ENCODE assay signal across 8 mouse cellular contexts in genomic region chr11:23497335-23497717, GRCm38 (mm10). TPM values are rescaled to one million over a fixed set of nuclear protein-coding genes. Genes with fewer than 3 reads are reported as not detected.
A peak's percentile ranks its signal among the peaks of the same experiment; 100 is the strongest.
DNase-seq lines count a peak whose midpoint lies in the region; ATAC-seq lines count a peak whose summit lies in the region.

No protein-coding gene starts in this region.

- peak; percentile 57 to 58 for DNase-seq in kidney, adult 8-10 months
- no peak for DNase-seq in kidney, adult 11 months
- DNase-seq in hindlimb bud, embryonic 11.5 days (ENCODE audit: extremely low spot score, low read depth, low spot score) = peak; percentile 28
- peak; percentile 80 for DNase-seq in limb, embryonic 10.5 days (ENCODE audit: low spot score)
- no peak for DNase-seq in midbrain, embryonic 10.5 days (ENCODE audit: low spot score)
- DNase-seq in splenic B cell, adult 2 months (ENCODE audit: low read depth, low spot score) = peak; percentile 74

- peak overlapping the region; percentile 74 for H3K4me3 ChIP-seq in brown adipose tissue, adult 24 weeks (ENCODE audit: insufficient read depth, low read depth, low read length)
- peak overlapping the region; percentile 72 for H3K4me3 ChIP-seq in forebrain, embryonic 15.5 days
- H3K4me3 ChIP-seq in limb, embryonic 10.5 days = peak overlapping the region; percentile 73
- H3K4me3 ChIP-seq in midbrain, embryonic 10.5 days = peak overlapping the region; percentile 86

- ATAC-seq in forebrain, embryonic 15.5 days (replicated peaks) = peak; percentile 89

- peak overlapping the region; percentile 81 for H3K9ac ChIP-seq in forebrain, embryonic 15.5 days (replicated peaks)

- H3K9me3 ChIP-seq in forebrain, embryonic 15.5 days = no peaks in the 10 kb centered on the region
- H3K9me3 ChIP-seq in limb, embryonic 10.5 days (replicated peaks) = no peaks in the 10 kb centered on the region
- H3K9me3 ChIP-seq in midbrain, embryonic 10.5 days (replicated peaks) = no peaks in the 10 kb centered on the region

- WGBS in forebrain, embryonic 15.5 days = 0% methylated on average over 22 of the region's 22 CpGs
- 0% methylated on average over 19 of the region's 22 CpGs for WGBS in limb, embryonic 10.5 days
- WGBS in midbrain, embryonic 10.5 days = under 1% methylated on average over 22 of the region's 22 CpGs

- peaks cover 5% of the 10 kb centered on the region for H3K4me1 ChIP-seq in brown adipose tissue, adult 24 weeks (ENCODE audit: control insufficient read depth, insufficient read depth, insufficient read length, low read length)
- peaks cover 26% of the 10 kb centered on the region for H3K4me1 ChIP-seq in forebrain, embryonic 15.5 days
- peaks cover 29% of the 10 kb centered on the region for H3K4me1 ChIP-seq in limb, embryonic 10.5 days
- peaks cover 32% of the 10 kb centered on the region for H3K4me1 ChIP-seq in midbrain, embryonic 10.5 days

- peaks cover 31% of the 10 kb centered on the region for H3K36me3 ChIP-seq in forebrain, embryonic 15.5 days
- H3K36me3 ChIP-seq in limb, embryonic 10.5 days = peaks cover 44% of the 10 kb centered on the region
- peaks cover 39% of the 10 kb centered on the region for H3K36me3 ChIP-seq in midbrain, embryonic 10.5 days
- H3K36me3 ChIP-seq in splenic B cell, adult 2 months (ENCODE audit: control insufficient read depth, insufficient read depth, low read length, poor library complexity, severe bottlenecking) = no peaks in the 10 kb centered on the region

- peak overlapping the region; percentile 83 for H3K27ac ChIP-seq in brown adipose tissue, adult 24 weeks (replicated peaks; ENCODE audit: low read depth, low read length)
- H3K27ac ChIP-seq in forebrain, embryonic 15.5 days (replicated peaks) = peak overlapping the region; percentile 95
- peak overlapping the region; percentile 97 for H3K27ac ChIP-seq in limb, embryonic 10.5 days
- peak overlapping the region; percentile 99 for H3K27ac ChIP-seq in midbrain, embryonic 10.5 days (replicated peaks)

- peak overlapping the region; percentile 90 for H3K4me2 ChIP-seq in forebrain, embryonic 15.5 days (replicated peaks)

- H3K27me3 ChIP-seq in forebrain, embryonic 15.5 days = no peaks in the 10 kb centered on the region
- no peaks in the 10 kb centered on the region for H3K27me3 ChIP-seq in limb, embryonic 10.5 days (ENCODE audit: low read depth, poor library complexity, severe bottlenecking)
- H3K27me3 ChIP-seq in midbrain, embryonic 10.5 days (ENCODE audit: low read depth, poor library complexity, severe bottlenecking) = no peaks in the 10 kb centered on the region
- H3K27me3 ChIP-seq in splenic B cell, adult 2 months (ENCODE audit: control insufficient read depth, insufficient read depth, low read length, poor library complexity, severe bottlenecking) = no peaks in the 10 kb centered on the region

RNA-seq across cellular contexts. Expression of gene Ahsa2, which starts 0.5 kb away (rescaled TPM):
- 32.3 and 81.8 TPM in 2 replicates for polyA plus RNA-seq in brown adipose tissue, adult 24 weeks (2012; ENCODE audit: insufficient read depth, insufficient read length, missing spikeins)
- polyA plus RNA-seq in forebrain, embryonic 15.5 days (2015; fragmentation: Nextera tagmentation; extraction: Ambion mirVana) = 144 and 155 TPM in 2 replicates
- polyA plus RNA-seq in limb, embryonic 10.5 days (2016; fragmentation: Nextera tagmentation; extraction: Ambion mirVana) = 127 and 134 TPM in 2 replicates
- 136 and 137 TPM in 2 replicates for polyA plus RNA-seq in midbrain, embryonic 10.5 days (2016; fragmentation: Nextera tagmentation; extraction: Ambion mirVana)

RNA-seq across cellular contexts. Expression of gene 1700093K21Rik, which starts 23.6 kb away (rescaled TPM):
- polyA plus RNA-seq in brown adipose tissue, adult 24 weeks (2012; ENCODE audit: insufficient read depth, insufficient read length, missing spikeins) = not detected in 2 replicates
- polyA plus RNA-seq in forebrain, embryonic 15.5 days (2015; fragmentation: Nextera tagmentation; extraction: Ambion mirVana) = 0.13 TPM in 1 of 2 replicates, not detected in the other
- not detected in 2 replicates for polyA plus RNA-seq in limb, embryonic 10.5 days (2016; fragmentation: Nextera tagmentation; extraction: Ambion mirVana)
- polyA plus RNA-seq in midbrain, embryonic 10.5 days (2016; fragmentation: Nextera tagmentation; extraction: Ambion mirVana) = not detected in 2 replicates

Comparison
In these comparisons a context has a peak if more than half of its experiments do, and no peak if none do; other contexts are left out.
1. DNase-seq: peak in kidney, adult 8-10 months (2 of 2), hindlimb bud, embryonic 11.5 days (single experiment), limb, embryonic 10.5 days (single experiment) and splenic B cell, adult 2 months (single experiment); none in kidney, adult 11 months (single experiment) and midbrain, embryonic 10.5 days (single experiment).
2. Peak in every context shown above with its lines, with median percentiles within 50 percentile points of each other: H3K27ac ChIP-seq and H3K4me3 ChIP-seq.